In the genomic region with DNA sequence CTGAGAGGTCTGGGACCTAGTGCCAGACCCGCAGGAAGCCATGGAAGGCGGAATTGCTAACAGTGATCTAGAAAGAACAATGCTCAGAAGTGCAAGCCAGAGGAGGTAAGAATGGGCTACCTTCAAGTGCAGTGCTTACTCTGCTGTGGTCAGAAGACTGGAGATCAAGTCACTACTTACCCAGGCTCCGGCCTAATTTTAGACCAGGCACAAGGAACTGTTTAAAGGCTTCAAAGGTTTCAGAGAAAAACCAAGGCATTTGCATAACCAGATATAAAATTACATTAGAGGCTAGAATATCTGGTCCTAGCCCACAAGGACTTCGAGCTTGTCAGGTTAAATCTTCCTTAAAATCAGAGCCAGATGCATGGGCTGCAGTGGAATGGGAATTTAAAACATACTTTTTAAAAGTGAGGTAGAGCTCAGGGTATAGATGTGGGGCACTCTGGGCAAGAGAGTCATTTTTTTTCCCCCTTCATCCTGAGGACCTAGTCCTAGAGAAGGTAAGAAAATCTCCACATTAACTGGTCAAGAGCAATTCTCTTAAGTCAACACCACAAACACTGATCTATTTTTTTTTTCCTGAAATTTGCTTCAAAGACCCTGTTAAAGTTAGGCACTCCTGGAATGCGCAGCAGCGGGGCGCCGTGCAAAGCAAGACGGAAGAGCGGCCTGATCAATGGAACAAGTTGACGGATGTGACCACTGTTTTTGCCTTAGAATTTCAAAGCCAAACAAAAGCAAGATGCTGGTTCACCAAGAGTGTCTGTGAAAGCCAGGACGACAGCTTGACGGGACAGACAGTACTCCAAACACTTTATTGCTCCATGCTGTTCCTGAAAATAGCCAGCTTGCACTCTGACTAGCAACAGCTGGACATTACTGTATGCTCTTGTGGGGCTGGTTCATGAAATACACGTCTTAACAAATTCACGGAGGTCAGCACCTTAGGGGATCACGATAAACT, we compare ENCODE assay signal across 13 mouse cellular contexts. TPM values are rescaled to one million over a fixed set of nuclear protein-coding genes. Genes with fewer than 3 reads are reported as not detected.
DNase-seq lines count a peak whose midpoint lies in the region; ATAC-seq and TF ChIP-seq lines count a peak whose summit lies in the region.
"Had no signal": no experiment of that assay in that cellular context is flagged by ENCODE, and none has a peak within 500 bp of the region (broad histone marks: within the 10 kb centered on the region; RNA-seq: fewer than 3 reads in every experiment).

No protein-coding gene starts in this region.

- peak; percentile 30 for ATAC-seq in forebrain, postnatal 0 days
- ATAC-seq in forebrain, embryonic 16.5 days = no peak
- ATAC-seq in embryonic facial prominence, embryonic 11.5 days (replicated peaks; ENCODE audit: insufficient number of reproducible peaks, low FRiP score, low TSS enrichment, low read depth) = peak; percentile 68
- no peak for ATAC-seq in megakaryocyte-erythroid progenitor cell, adult 5-6 weeks (replicated peaks; ENCODE audit: low FRiP score, low TSS enrichment, poor library complexity, severe bottlenecking)

- DNase-seq in forebrain, postnatal 0 days = no peak
- peak; percentile 78 for DNase-seq in embryonic facial prominence, embryonic 11.5 days (ENCODE audit: low spot score)
- peak; percentile 47 for DNase-seq in kidney, adult 2 months
- peak; percentile 30 for DNase-seq in lung, postnatal 14 days
- no peak for DNase-seq in left cerebral cortex, adult 18-20 months (ENCODE audit: low spot score in 2 of 2)
- no peak for DNase-seq in retina, embryonic 14.5 days (ENCODE audit: low spot score)
- DNase-seq: adrenal gland, adult 8-10 months had no signal

- H3K4me2 ChIP-seq in forebrain, postnatal 0 days (ENCODE audit: low read depth) = no peak overlapping the region
- no peak overlapping the region for H3K4me2 ChIP-seq in forebrain, embryonic 16.5 days (ENCODE audit: low read length)
- no peak overlapping the region for H3K4me2 ChIP-seq in embryonic facial prominence, embryonic 11.5 days (ENCODE audit: low read depth, low read length)

- no peak for TF ChIP-seq CTCF in forebrain, postnatal 0 days (IDR thresholded peaks at IDR 0.05; ENCODE audit: low read depth)
- no peak for TF ChIP-seq CTCF in kidney, adult 2 months (conservative IDR thresholded peaks at IDR 0.05; ENCODE audit: insufficient read depth, insufficient read length, low read depth, low read length)

- no peak overlapping the region for H3K27ac ChIP-seq in forebrain, postnatal 0 days (ENCODE audit: low read depth, low read length)
- H3K27ac ChIP-seq in forebrain, embryonic 16.5 days (ENCODE audit: low read length) = no peak overlapping the region
- H3K27ac ChIP-seq in embryonic facial prominence, embryonic 11.5 days (replicated peaks; ENCODE audit: low read depth, low read length) = peak overlapping the region; percentile 85
- H3K27ac ChIP-seq in kidney, adult 2 months (ENCODE audit: insufficient read depth, low read depth, low read length) = no peak overlapping the region

- WGBS in forebrain, postnatal 0 days = 75% methylated on average over 16 of the region's 16 CpGs
- WGBS in forebrain, embryonic 16.5 days = 80% methylated on average over 16 of the region's 16 CpGs
- 27% methylated on average over 16 of the region's 16 CpGs for WGBS in embryonic facial prominence, embryonic 11.5 days
- WGBS in kidney, adult 2 months = 83% methylated on average over 16 of the region's 16 CpGs

- no peak overlapping the region for H3K9ac ChIP-seq in forebrain, postnatal 0 days
- no peak overlapping the region for H3K9ac ChIP-seq in forebrain, embryonic 16.5 days (replicated peaks; ENCODE audit: low read depth, low read length)
- H3K9ac ChIP-seq in embryonic facial prominence, embryonic 11.5 days (replicated peaks; ENCODE audit: low read length) = peak overlapping the region; percentile 23; the same call in 1 of the 2 replicates

- H3K9me3 ChIP-seq in forebrain, postnatal 0 days (ENCODE audit: low read length) = no peaks in the 10 kb centered on the region
- H3K9me3 ChIP-seq in forebrain, embryonic 16.5 days (ENCODE audit: control insufficient read depth, low read length) = no peaks in the 10 kb centered on the region
- H3K9me3 ChIP-seq in embryonic facial prominence, embryonic 11.5 days (replicated peaks; ENCODE audit: control insufficient read depth, low read length) = no peaks in the 10 kb centered on the region

- no peaks in the 10 kb centered on the region for H3K36me3 ChIP-seq in forebrain, postnatal 0 days (ENCODE audit: insufficient read depth)
- H3K36me3 ChIP-seq in forebrain, embryonic 16.5 days (ENCODE audit: control insufficient read depth, insufficient read depth) = no peaks in the 10 kb centered on the region
- no peaks in the 10 kb centered on the region; the same call in 1 of the 2 replicates for H3K36me3 ChIP-seq in embryonic facial prominence, embryonic 11.5 days (replicated peaks; ENCODE audit: control insufficient read depth, insufficient read depth, low read depth, low read length)
- H3K36me3 ChIP-seq in kidney, adult 2 months (ENCODE audit: control insufficient read depth, insufficient read depth, low read length) = no peaks in the 10 kb centered on the region

- TF ChIP-seq POLR2A in kidney, adult 2 months (IDR thresholded peaks at IDR 0.05; ENCODE audit: low read depth, low read length) = no peak

- no peak overlapping the region for H3K4me3 ChIP-seq in forebrain, postnatal 0 days (ENCODE audit: low read depth, low read length)
- H3K4me3 ChIP-seq in forebrain, embryonic 16.5 days (replicated peaks; ENCODE audit: low read length) = no peak overlapping the region
- no peak overlapping the region for H3K4me3 ChIP-seq in embryonic facial prominence, embryonic 11.5 days (ENCODE audit: low read depth, low read length)
- no peak overlapping the region for H3K4me3 ChIP-seq in kidney, adult 2 months (ENCODE audit: insufficient read depth, low read depth, low read length)

- no peaks in the 10 kb centered on the region for H3K27me3 ChIP-seq in forebrain, postnatal 0 days (ENCODE audit: insufficient read depth, low read length)
- no peaks in the 10 kb centered on the region for H3K27me3 ChIP-seq in forebrain, embryonic 16.5 days (replicated peaks; ENCODE audit: control insufficient read depth, insufficient read depth, low read length)
- H3K27me3 ChIP-seq in embryonic facial prominence, embryonic 11.5 days (ENCODE audit: control insufficient read depth, insufficient read depth, low read length) = no peaks in the 10 kb centered on the region
- no peaks in the 10 kb centered on the region for H3K27me3 ChIP-seq in kidney, adult 2 months (replicated peaks; ENCODE audit: control insufficient read depth, insufficient read depth, low read length)

- H3K4me1 ChIP-seq in forebrain, postnatal 0 days (ENCODE audit: insufficient read depth) = no peaks in the 10 kb centered on the region
- H3K4me1 ChIP-seq in forebrain, embryonic 16.5 days (replicated peaks; ENCODE audit: control insufficient read depth, insufficient read depth, low read length) = 0 out of 2 replicates have a peak, but pooled peaks cover 4% of the 10 kb centered on the region
- H3K4me1 ChIP-seq in embryonic facial prominence, embryonic 11.5 days (ENCODE audit: control insufficient read depth, insufficient read depth, low read length) = no peaks in the 10 kb centered on the region; the same call in 1 of the 2 replicates
- no peaks in the 10 kb centered on the region for H3K4me1 ChIP-seq in kidney, adult 2 months (ENCODE audit: control insufficient read depth, insufficient read depth, low read length)

RNA-seq across cellular contexts. Expression of a gene that starts 40.1 kb away (rescaled TPM):
- not detected in 2 replicates for total RNA-seq in forebrain, postnatal 0 days (2014; rRNA removed)
- not detected in 2 replicates for polyA plus RNA-seq in forebrain, postnatal 0 days (2015; fragmentation: Nextera tagmentation; extraction: Ambion mirVana)
- not detected in 2 replicates for polyA plus RNA-seq in forebrain, embryonic 16.5 days (2015; fragmentation: Nextera tagmentation; extraction: Ambion mirVana)
- not detected in 2 replicates for polyA plus RNA-seq in embryonic facial prominence, embryonic 11.5 days (2014; fragmentation: Nextera tagmentation; extraction: Ambion mirVana)
- 0.14 TPM in 1 of 2 replicates, not detected in the other for polyA plus RNA-seq in kidney, adult 2 months (2012; rRNA removed)
- not detected in 2 replicates for total RNA-seq in megakaryocyte-erythroid progenitor cell, adult 5-6 weeks (2014; fragmentation: Nextera tagmentation)
- total RNA-seq in megakaryocyte-erythroid progenitor cell, adult 5-6 weeks (2017) = not detected in 2 replicates
- not detected for total RNA-seq in left cerebral cortex, adult 18-20 months (2021)
- total RNA-seq: adrenal gland, adult 8-10 months; left cerebral cortex, postnatal 10 days had no signal
- polyA plus RNA-seq: C2C12; cortical plate, adult 2 months; heart, postnatal 0 days had no signal

Comparison
In these comparisons a context has a peak if more than half of its experiments do, and no peak if none do; other contexts are left out.
1. ATAC-seq: peak in forebrain, postnatal 0 days (single experiment) and embryonic facial prominence, embryonic 11.5 days (single experiment); none in forebrain, embryonic 16.5 days (single experiment) and megakaryocyte-erythroid progenitor cell, adult 5-6 weeks (single experiment).
2. DNase-seq: peak in embryonic facial prominence, embryonic 11.5 days (single experiment), kidney, adult 2 months (single experiment) and lung, postnatal 14 days (single experiment); none in forebrain, postnatal 0 days (single experiment), left cerebral cortex, adult 18-20 months (0 of 2) and retina, embryonic 14.5 days (single experiment).